Mouse (Mus musculus): Measurements from ENCODE around the gene Tuba8. TPM values are rescaled to one million over a fixed set of nuclear protein-coding genes. Genes with fewer than 3 reads are reported as not detected.

Gene Tuba8
- 100 to 1,000 TPM; 183 to 207 TPM for total RNA-seq (2021)
- long read RNA-seq, experiment 1, transcript Tuba8-201 (5 exons, 2,263 nt) = major isoform, 353 of 458 reads
- long read RNA-seq, experiment 1, partial matches to known transcripts = 46 of 458 reads
- long read RNA-seq, experiment 1, other reads (novel, unspliced or antisense) = 59 of 458 reads
- long read RNA-seq, experiment 2, transcript Tuba8-201 (5 exons, 2,263 nt) = major isoform, 419 of 530 reads
- long read RNA-seq, experiment 2, partial matches to known transcripts = 82 of 530 reads
- long read RNA-seq, experiment 2, other reads (novel, unspliced or antisense) = 29 of 530 reads

DNA sequence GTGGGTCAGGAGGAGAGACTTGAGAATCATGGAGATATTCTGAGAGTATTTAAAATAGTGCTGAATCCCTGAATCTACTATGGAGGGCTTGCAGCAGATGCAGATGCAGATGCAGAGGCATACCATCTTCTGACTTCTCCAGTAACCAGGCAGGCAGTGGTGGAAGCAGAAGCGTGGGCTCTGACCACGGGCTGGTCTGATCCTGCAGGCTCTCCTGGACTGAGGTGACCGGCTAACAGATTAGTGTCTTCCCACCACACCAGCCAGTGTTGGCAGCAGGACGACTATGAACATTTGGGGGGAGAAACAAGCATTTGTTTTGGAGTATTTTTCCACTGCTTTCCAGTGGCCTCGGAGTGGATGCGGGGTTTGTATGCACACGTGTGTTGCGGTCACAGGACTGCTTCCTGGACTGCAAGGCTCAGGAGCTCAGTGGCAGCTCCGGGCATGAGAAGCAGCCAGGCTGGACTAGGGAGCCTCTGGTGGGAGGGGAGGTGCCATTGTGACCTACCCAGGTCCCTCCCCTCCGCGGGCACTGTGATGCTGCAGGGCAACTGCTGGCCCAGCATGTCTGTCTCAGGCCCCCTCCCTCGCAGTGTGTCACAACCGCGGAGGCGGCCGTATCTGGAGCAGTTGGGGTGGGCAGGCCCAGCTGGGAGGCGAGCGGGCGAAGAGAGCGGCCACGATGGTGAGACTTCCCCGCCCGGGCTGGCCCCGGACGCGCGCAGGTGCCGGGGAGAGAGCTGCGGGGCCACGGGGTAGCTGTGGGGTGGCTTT is at the start of gene Tuba8:
Gene Tuba8, plus strand, starts transcription at position 548 of the 777 bp plus-strand sequence.
- intact Hi-C loops (cut with DNase I) = no loop called here
- DNase-seq = peak; percentile 57 to 70

DNA sequence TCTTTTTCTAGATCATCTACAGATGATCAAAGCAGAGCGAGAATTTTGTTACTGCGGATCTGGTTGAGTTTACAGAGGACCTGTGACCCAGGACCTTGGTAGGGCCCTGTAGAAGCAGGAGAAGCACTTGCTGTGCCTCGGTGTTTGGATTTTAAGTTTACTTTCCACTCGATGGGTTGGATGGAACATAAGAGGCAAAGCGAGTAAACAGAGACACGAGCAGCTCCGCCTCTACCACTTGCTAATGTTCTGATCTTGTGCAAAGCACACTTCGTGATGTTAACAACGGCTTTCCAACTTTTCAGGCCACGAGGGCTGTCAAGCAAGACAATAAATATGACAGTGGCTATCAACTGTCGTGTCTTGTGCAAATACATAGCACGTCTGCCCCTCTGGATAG is 47.9 kb upstream of the Tuba8 start:
- intact Hi-C loops (cut with DNase I) = no loop called here
- DNase-seq = no peak

DNA sequence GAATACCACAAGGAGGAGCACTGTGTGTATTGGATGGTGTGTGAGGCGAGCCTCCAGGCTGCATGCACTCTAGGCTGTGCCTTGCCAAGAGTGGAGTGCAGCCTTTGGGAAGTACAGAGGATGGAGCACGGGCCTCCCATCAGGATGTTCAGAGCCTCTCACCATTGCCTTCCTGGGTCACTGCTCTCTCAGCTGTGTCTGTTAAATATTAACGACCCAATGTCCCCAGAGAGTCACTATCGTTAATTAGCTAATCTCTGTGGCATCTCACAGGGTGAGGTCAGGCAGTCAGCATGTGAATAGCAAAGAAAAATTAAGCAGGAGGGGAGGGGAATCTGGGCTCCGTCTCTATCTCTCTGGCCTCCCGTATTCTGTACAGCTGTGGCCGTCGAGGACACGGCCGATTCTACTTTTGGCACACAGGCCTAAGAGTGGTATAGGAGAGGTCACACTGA is 44.4 kb upstream of the Tuba8 start:
- intact Hi-C loops (cut with DNase I) = no loop called here
- no peak for DNase-seq

- intact Hi-C loops (cut with DNase I) = no loop called here
- no peak for DNase-seq
Observed at GRCm38 (mm10) chr6:121167381-121167975, 43.0 kb upstream of the Tuba8 start.

DNA sequence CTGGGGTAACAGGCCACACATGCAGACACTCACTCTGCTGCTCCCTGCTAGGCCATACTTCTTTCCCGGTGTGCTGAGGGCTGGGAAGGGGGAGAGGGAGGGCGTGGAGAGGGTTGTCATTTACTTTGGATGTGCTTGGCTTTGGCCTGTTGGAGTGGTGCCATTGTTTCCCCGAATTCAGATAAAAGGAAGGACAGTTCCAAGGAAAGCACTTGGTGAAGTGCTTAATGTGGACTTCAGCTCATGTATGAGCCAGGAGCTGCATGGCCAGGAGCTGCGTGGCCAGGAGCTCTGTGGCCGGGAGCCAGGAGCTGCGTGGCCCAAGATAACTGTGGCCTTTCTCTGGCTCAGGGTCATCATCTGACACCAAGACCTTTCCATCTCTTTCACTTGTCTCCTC is 39.4 kb upstream of the Tuba8 start:
- DNase-seq = peak in 1 of 2 experiments; percentile 43
- intact Hi-C loops (cut with DNase I) = no loop called here

DNA sequence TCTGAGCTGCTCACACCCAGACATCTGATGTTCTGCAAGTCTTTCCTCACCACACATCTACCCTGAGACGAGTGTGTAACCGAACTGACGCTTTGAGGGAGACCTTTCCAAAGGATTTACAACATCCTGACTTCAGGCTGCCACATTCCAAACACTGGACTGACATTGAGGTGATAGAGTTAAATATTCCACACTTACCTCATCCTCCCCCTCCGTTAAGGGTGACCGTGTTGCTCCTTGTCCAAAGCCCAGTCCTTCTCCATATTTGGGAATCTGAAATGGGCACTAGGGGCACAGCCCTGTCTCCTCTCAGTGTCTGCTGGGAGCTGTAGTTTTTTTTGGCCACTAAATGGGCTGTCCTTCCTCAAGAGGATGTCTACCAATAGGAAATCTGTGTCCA is 37.0 kb upstream of the Tuba8 start:
- no peak for DNase-seq
- intact Hi-C loops (cut with DNase I) = no loop called here

DNA sequence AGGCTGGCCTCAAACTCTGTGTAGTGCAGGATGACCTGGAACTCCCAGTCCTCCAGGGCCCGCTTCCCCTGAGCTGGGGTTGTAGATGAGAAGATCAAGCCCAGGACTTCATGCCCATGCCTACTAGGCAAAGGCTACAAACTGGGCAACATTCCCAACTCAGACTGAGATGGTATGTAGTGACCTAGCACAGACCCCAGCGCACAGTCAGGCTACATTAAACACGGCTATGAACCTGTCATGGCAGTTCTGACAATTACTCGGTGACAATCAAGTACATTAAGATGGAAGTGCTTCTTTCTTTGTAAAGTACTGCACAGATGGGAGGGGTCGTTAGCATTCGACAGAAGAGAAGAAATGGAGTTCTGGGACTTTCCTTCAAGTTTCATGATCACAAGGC is 35.7 kb upstream of the Tuba8 start:
- DNase-seq = no peak
- intact Hi-C loops (cut with DNase I) = no loop called here

- DNase-seq = no peak
- intact Hi-C loops (cut with DNase I) = no loop called here
Observed at GRCm38 (mm10) chr6:121176011-121176730, 34.3 kb upstream of the Tuba8 start.

- no peak for DNase-seq
- intact Hi-C loops (cut with DNase I) = no loop called here
Observed at GRCm38 (mm10) chr6:121176731-121177098, 33.8 kb upstream of the Tuba8 start.

- DNase-seq = no peak
- intact Hi-C loops (cut with DNase I) = no loop called here
Observed at GRCm38 (mm10) chr6:121177118-121177708, 33.3 kb upstream of the Tuba8 start.

DNA sequence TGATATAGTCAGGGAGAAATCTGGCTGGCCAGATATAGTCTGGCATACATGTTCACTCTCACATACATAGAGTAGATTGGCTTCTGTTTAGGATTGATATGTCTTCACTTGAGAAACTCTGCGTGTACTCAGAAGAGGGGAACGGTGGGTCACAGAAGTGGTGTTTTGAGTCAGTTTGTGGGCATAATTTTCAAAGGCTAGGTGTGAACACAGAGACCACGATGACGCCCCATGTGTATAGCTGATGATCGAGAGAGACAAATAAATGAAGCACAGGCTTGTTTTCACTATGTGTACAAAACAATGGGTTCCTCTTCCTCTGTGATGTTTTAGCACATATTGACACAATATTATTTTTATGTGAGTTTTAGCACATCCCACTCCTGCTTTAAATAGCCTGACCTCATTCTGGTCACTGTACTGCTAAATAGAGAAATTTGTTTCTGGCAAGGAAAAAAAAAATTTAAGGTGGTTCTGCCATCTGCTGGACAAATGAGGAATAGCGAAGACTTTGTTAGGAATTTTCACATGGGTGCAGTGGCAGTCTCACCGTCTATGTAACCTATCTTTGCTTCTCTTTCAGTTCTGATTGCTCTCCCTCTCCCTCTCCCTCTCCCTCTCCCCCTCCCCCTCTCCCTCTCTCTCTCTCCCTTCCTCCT is 31.7 kb upstream of the Tuba8 start:
- no peak for DNase-seq

GRCm38 (mm10) chr6:121179846-121180245 is 30.6 kb upstream of the Tuba8 start:
- intact Hi-C loops (cut with DNase I) = loop anchor here (2.0 kb wide), 3 partner anchors 43 to 283 kb away; no protein-coding TSS in a partner anchor
- DNase-seq = no peak

More for the DNA sequence above, 31.7 kb upstream of the Tuba8 start:
- intact Hi-C loops (cut with DNase I) = loop anchor here (1.0 to 2.0 kb wide), 4 partner anchors 42 to 282 kb away; partner anchors contain the start of gene Mical3

DNA sequence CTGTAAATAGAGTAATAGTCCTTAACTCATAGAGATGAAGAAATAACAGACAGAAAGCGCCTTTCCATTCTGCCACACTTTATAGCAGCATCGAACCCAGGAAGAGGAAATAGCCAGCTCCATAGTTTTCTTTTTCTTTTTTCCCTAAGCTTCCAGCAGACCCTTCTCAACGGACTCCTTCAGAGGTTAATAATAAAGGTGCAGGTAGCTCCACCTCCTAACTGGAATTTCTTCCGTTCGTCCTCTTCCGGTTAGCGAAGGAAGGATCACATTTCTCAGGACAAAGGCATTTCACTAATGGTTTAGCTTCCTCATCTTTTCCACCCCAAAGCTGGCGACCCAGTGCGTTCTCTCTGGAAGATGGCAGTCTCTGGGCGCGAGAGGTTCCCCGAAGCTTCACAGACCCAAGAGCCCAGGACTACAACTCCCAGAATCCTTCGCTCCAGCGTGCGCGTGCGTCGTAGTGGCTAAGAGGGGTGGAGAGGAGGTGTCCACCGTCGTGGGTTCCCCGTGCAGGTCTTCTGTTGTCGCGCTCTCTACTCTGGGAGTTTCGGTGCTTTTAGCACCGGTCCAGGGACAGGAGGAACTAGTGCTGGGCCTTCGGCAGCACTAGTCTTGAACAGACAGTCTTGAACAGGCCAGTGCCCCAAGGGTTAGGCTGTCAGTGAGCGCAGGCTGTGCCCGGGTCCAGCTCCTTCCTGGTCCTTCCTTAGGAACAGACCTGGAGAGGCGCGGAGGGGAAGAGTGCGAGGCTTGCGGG is 26.9 kb upstream of the Tuba8 start, which contains the start of gene Pex26:
Gene Pex26, plus strand, starts transcription at position 254 of the 760 bp plus-strand sequence.
- peak; percentile 89 to 90 for DNase-seq
- intact Hi-C loops (cut with DNase I) = loop anchor here (2.0 kb wide), 2 partner anchors 61 to 77 kb away; partner anchors contain the start of gene Usp18

DNA sequence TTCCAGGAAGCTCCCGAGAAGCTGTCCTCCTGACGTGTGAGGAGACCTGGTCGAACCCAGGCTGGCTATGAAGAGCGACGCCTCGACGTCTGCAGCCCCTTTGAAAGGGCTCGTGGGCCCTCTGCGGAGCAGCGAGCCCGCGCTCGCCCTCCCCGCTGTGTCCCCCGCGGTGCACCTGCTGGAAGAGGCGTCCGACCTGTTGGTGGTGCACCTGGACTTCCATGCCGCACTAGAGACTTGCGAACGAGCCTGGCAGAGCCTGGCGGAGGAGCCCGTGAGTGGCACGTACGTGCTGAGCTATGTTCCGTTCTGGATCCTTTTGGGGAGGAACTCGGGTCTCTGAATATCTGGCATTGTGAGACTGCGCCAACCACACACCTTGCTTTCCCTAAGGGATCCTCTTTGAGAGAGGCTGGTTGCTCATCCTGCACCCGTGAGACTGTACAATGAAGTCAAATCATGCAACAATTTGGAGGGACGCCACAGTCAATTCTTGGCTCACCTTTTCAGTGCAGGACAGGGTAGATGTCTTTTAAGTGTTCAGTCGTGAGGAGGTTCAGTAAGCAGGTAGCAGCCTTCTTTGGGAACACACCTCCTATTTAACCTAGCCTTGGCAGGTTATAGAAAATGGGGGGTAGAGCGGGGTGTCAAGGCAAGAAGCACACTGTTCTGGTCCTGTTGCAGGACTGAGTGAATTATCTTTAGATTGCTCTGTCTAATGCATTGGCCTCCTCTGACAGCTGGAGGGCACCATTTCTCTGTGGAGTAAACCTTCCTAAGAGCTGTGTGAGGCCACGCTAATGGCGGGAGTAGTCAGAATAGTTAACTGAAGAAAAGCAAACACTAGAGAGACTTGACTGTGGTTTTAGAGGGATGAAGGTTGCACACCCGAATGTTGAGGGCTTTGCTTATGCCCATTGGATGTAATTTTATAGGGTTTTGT is 26.0 kb upstream of the Tuba8 start:
- DNase-seq = peak in 1 of 2 experiments; percentile 21

DNA sequence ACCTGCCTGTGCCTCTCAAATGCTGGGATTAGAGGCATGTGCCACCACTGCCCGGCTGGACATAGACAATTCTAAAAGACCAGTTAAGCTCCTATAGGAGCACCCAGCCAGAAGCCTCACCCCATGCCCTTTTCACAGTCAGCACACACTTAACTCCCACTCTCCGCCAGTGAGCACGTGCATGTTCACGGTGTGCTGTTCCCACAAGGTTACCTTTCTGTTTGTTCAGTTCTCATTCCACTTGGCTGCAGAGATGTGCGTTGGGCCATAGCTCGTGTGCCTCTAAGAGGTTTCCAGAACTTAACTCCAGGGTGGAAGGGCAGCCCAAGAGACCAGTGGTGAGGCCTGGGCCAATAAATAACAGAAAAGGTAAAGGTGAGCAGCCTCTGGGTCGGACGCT is 25.3 kb upstream of the Tuba8 start:
- intact Hi-C loops (cut with DNase I) = loop anchor here (2.0 kb wide), 2 partner anchors 60 to 76 kb away; partner anchors contain the start of gene Usp18
- DNase-seq = no peak

More for the DNA sequence above, 26.0 kb upstream of the Tuba8 start:
- intact Hi-C loops (cut with DNase I) = loop anchor here (2.0 kb wide), 2 partner anchors 60 to 76 kb away; partner anchors contain the start of gene Usp18

DNA sequence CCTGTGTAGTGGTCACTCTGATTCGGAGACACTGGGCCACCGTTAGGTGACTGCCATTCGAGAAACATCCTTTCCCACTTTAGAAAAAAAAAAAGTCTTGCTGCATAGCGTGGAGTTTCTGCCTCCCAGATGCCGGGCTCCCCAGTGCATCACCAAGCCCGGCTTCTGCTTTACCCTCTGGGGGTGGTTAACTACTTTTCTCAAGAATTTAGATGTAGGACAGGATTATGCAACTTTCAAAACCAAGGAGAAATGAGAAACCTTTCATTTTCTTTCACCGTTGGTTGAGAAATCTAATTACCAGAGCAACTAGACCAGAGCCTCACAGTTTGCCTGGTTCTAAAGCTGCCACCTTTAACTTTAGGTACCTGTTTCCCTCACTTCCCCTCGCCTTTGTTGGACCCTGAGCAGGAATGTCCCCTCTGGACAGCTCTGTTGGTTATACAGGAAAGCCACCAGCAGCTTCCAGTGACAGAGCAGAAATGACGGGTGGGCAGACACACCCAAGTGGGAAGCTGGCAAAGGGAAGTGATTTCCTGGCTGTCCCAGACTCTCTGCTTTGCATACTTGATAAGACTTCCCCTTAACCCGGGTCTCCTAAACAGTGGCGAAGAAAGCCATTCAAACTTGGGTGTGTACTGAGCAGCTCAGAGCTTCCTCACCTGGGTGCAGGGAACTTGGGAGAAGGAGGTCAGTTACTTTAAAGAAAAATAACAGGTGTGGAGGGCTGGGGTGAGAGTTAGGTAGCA is 19.1 kb upstream of the Tuba8 start:
- no peak for DNase-seq
- intact Hi-C loops (cut with DNase I) = no loop called here
